Mouse (Mus musculus) urinary bladder, postnatal 4 days (tissue): Measurements from ENCODE around the gene Ttll6.

Experiments
- DNase-seq, 2 experiments: peaks; one replicate each; pipeline ENCODE4 v3.0.0; 2021 to 2022; ENCODE audit warnings: low spot score in 2 of 2

The Ttll6 gene

GRCm38 (mm10) chr11:96168125-96168524 lies 34.5 kb downstream of the Ttll6 start:
- DNase-seq: no peak

- DNase-seq: no peak
Observed at GRCm38 (mm10) chr11:96169016-96169415, 35.4 kb downstream of the Ttll6 start.

GRCm38 (mm10) chr11:96170711-96171379 lies 37.3 kb downstream of the Ttll6 start:
- DNase-seq: no peak

- no peak for DNase-seq
Observed at GRCm38 (mm10) chr11:96171601-96172000, 38.0 kb downstream of the Ttll6 start.

- DNase-seq: no peak
Observed at GRCm38 (mm10) chr11:96172511-96173287, 39.1 kb downstream of the Ttll6 start.

- no peak for DNase-seq
Observed at GRCm38 (mm10) chr11:96173288-96173840, 39.8 kb downstream of the Ttll6 start.

GRCm38 (mm10) chr11:96174881-96175280 lies 41.3 kb downstream of the Ttll6 start:
- DNase-seq: no peak

- DNase-seq: no peak
Observed at GRCm38 (mm10) chr11:96175511-96175910, 41.9 kb downstream of the Ttll6 start.

GRCm38 (mm10) chr11:96175951-96176530 lies 42.5 kb downstream of the Ttll6 start:
- no peak for DNase-seq

- no peak for DNase-seq
Observed at GRCm38 (mm10) chr11:96176841-96177240, 43.3 kb downstream of the Ttll6 start.

- no peak for DNase-seq
Observed at GRCm38 (mm10) chr11:96177546-96178174, 44.1 kb downstream of the Ttll6 start.

- DNase-seq: no peak
Observed at GRCm38 (mm10) chr11:96178356-96178755, 44.8 kb downstream of the Ttll6 start.

- no peak for DNase-seq
Observed at GRCm38 (mm10) chr11:96178911-96179503, 45.4 kb downstream of the Ttll6 start.

- DNase-seq: no peak
Observed at GRCm38 (mm10) chr11:96181061-96181460, 47.5 kb downstream of the Ttll6 start.

GRCm38 (mm10) chr11:96184233-96184632 lies 50.6 kb downstream of the Ttll6 start:
- DNase-seq: no peak

GRCm38 (mm10) chr11:96187321-96187720 lies 53.7 kb downstream of the Ttll6 start:
- no peak for DNase-seq

GRCm38 (mm10) chr11:96189810-96190522 lies 56.4 kb downstream of the Ttll6 start:
- DNase-seq: no peak

GRCm38 (mm10) chr11:96191132-96191531 lies 57.5 kb downstream of the Ttll6 start:
- DNase-seq: no peak

- DNase-seq: no peak
Observed at GRCm38 (mm10) chr11:96193521-96194400, 60.2 kb downstream of the Ttll6 start, which contains the start of gene Hoxb13. TSS of gene Hoxb13 (plus strand) at chr11:96194316.

- no peak for DNase-seq
Observed at GRCm38 (mm10) chr11:96194401-96194710, 60.8 kb downstream of the Ttll6 start.
